ENCODE assay signal across 18 mouse cellular contexts in genomic region chr5:53139140-53139539, GRCm38 (mm10).
DNase-seq lines count a peak whose midpoint lies in the region; ATAC-seq and TF ChIP-seq lines count a peak whose summit lies in the region.
"Had no signal": no experiment of that assay in that cellular context is flagged by ENCODE, and none has a peak within 500 bp of the region (broad histone marks: within the 10 kb centered on the region; RNA-seq: fewer than 3 reads in every experiment).

No protein-coding gene starts in this region.

- H3K9me3 ChIP-seq in heart, embryonic 10.5 days: no peaks in the 10 kb centered on the region
- H3K9me3 ChIP-seq in hindbrain, embryonic 13.5 days: no peaks in the 10 kb centered on the region
- no peaks in the 10 kb centered on the region for H3K9me3 ChIP-seq in hindbrain, embryonic 16.5 days (ENCODE audit: control insufficient read depth, low read length)
- H3K9me3 ChIP-seq in embryonic facial prominence, embryonic 12.5 days: 0 out of 2 replicates have a peak, but pooled peaks cover under 1% of the 10 kb centered on the region
- no peaks in the 10 kb centered on the region for H3K9me3 ChIP-seq in forebrain, postnatal 0 days (ENCODE audit: low read length)

- TF ChIP-seq CTCF in heart, adult 2 months (IDR thresholded peaks at IDR 0.05): no peak
- TF ChIP-seq CTCF in forebrain, postnatal 0 days (IDR thresholded peaks at IDR 0.05; ENCODE audit: low read depth): no peak

- WGBS in heart, embryonic 10.5 days: 30% methylated on average over 4 of the region's 4 CpGs
- WGBS in heart, adult 2 months: 9% methylated on average over 4 of the region's 4 CpGs
- WGBS in hindbrain, embryonic 13.5 days: 14% methylated on average over 4 of the region's 4 CpGs
- 25% methylated on average over 4 of the region's 4 CpGs for WGBS in hindbrain, embryonic 16.5 days
- 27% methylated on average over 4 of the region's 4 CpGs for WGBS in embryonic facial prominence, embryonic 12.5 days
- WGBS in forebrain, postnatal 0 days: 3% methylated on average over 4 of the region's 4 CpGs

- intact Hi-C loops in heart, adult 2 months (cut with DNase I): no loop called here

- no peaks in the 10 kb centered on the region for H3K79me2 ChIP-seq in heart, adult 2 months (replicated peaks; ENCODE audit: control insufficient read depth, insufficient read depth, low read length)

- H3K27ac ChIP-seq in heart, embryonic 10.5 days: peak overlapping the region; percentile 78
- no peak overlapping the region for H3K27ac ChIP-seq in heart, adult 2 months
- H3K27ac ChIP-seq in hindbrain, embryonic 13.5 days: 0 out of 2 replicates have a peak overlapping the region, but pooled peaks have one; percentile 36
- no peak overlapping the region for H3K27ac ChIP-seq in hindbrain, embryonic 16.5 days (ENCODE audit: low read depth, low read length)
- H3K27ac ChIP-seq in embryonic facial prominence, embryonic 12.5 days: no peak overlapping the region
- no peak overlapping the region for H3K27ac ChIP-seq in forebrain, postnatal 0 days (ENCODE audit: low read depth, low read length)

- H3K36me3 ChIP-seq in heart, embryonic 10.5 days: no peaks in the 10 kb centered on the region
- no peaks in the 10 kb centered on the region for H3K36me3 ChIP-seq in heart, adult 2 months (ENCODE audit: control insufficient read depth, insufficient read depth, low read length)
- H3K36me3 ChIP-seq in hindbrain, embryonic 13.5 days: 0 out of 2 replicates have a peak, but pooled peaks cover 3% of the 10 kb centered on the region
- H3K36me3 ChIP-seq in hindbrain, embryonic 16.5 days (ENCODE audit: control insufficient read depth, insufficient read depth, low read length): no peaks in the 10 kb centered on the region
- no peaks in the 10 kb centered on the region for H3K36me3 ChIP-seq in embryonic facial prominence, embryonic 12.5 days
- H3K36me3 ChIP-seq in forebrain, postnatal 0 days (ENCODE audit: insufficient read depth): no peaks in the 10 kb centered on the region; the same call in 1 of the 2 replicates

- H3K27me3 ChIP-seq in heart, embryonic 10.5 days (ENCODE audit: insufficient read depth, poor library complexity, severe bottlenecking): no peaks in the 10 kb centered on the region
- H3K27me3 ChIP-seq in heart, adult 2 months (ENCODE audit: control insufficient read depth, insufficient read depth, low read length): no peaks in the 10 kb centered on the region
- H3K27me3 ChIP-seq in hindbrain, embryonic 13.5 days: no peaks in the 10 kb centered on the region
- H3K27me3 ChIP-seq in hindbrain, embryonic 16.5 days (replicated peaks; ENCODE audit: control insufficient read depth, insufficient read depth, low read length): no peaks in the 10 kb centered on the region
- no peaks in the 10 kb centered on the region for H3K27me3 ChIP-seq in embryonic facial prominence, embryonic 12.5 days
- no peaks in the 10 kb centered on the region for H3K27me3 ChIP-seq in forebrain, postnatal 0 days (ENCODE audit: insufficient read depth, low read length)
- H3K27me3 ChIP-seq: megakaryocyte, embryonic 14.5 days had no signal

- no peak for DNase-seq in heart, embryonic 10.5 days (ENCODE audit: low spot score)
- DNase-seq in heart, adult 2 months: no peak
- no peak for DNase-seq in forebrain, postnatal 0 days
- no peak for DNase-seq in kidney, adult 8-10 months
- no peak for DNase-seq in adrenal gland, postnatal 36 days
- DNase-seq: adrenal gland, postnatal 10 days; B cell, adult 2 months; cerebellum, postnatal 10 days; gastrocnemius, postnatal 10 days; liver; liver, postnatal 0 days; lung, postnatal 14 days; retina, postnatal 1 day; thymus, postnatal 4 days had no signal

- TF ChIP-seq EP300 in heart, adult 2 months (IDR thresholded peaks at IDR 0.05; ENCODE audit: insufficient read depth, low read depth, low read length): no peak

- H3K4me2 ChIP-seq in hindbrain, embryonic 13.5 days: no peak overlapping the region
- no peak overlapping the region for H3K4me2 ChIP-seq in hindbrain, embryonic 16.5 days (ENCODE audit: low read length)
- H3K4me2 ChIP-seq in embryonic facial prominence, embryonic 12.5 days (replicated peaks): 0 out of 2 replicates have a peak overlapping the region, but pooled peaks have one; percentile 1
- H3K4me2 ChIP-seq in forebrain, postnatal 0 days (ENCODE audit: low read depth): no peak overlapping the region

- ATAC-seq in hindbrain, embryonic 13.5 days (ENCODE audit: low FRiP score): no peak
- no peak for ATAC-seq in hindbrain, embryonic 16.5 days
- ATAC-seq in embryonic facial prominence, embryonic 12.5 days (ENCODE audit: insufficient number of reproducible peaks, insufficient read depth, low FRiP score, low TSS enrichment): no peak
- peak; percentile 21; the same call in 1 of the 2 replicates for ATAC-seq in forebrain, postnatal 0 days
- ATAC-seq: liver, postnatal 0 days had no signal

- no peak for TF ChIP-seq POLR2A in heart, adult 2 months (IDR thresholded peaks at IDR 0.05; ENCODE audit: insufficient read depth, low read depth, low read length)

- H3K4me3 ChIP-seq in heart, embryonic 10.5 days: no peak overlapping the region; the same call in 1 of the 2 replicates
- no peak overlapping the region for H3K4me3 ChIP-seq in heart, adult 2 months
- H3K4me3 ChIP-seq in hindbrain, embryonic 13.5 days: no peak overlapping the region
- H3K4me3 ChIP-seq in hindbrain, embryonic 16.5 days (ENCODE audit: low read length): no peak overlapping the region
- no peak overlapping the region for H3K4me3 ChIP-seq in embryonic facial prominence, embryonic 12.5 days
- H3K4me3 ChIP-seq in forebrain, postnatal 0 days (ENCODE audit: low read depth, low read length): no peak overlapping the region
- H3K4me3 ChIP-seq: megakaryocyte, embryonic 14.5 days had no signal

- peaks cover 19% of the 10 kb centered on the region for H3K4me1 ChIP-seq in heart, embryonic 10.5 days
- H3K4me1 ChIP-seq in heart, adult 2 months (ENCODE audit: control insufficient read depth, insufficient read depth, low read length): no peaks in the 10 kb centered on the region; the same call in 1 of the 2 replicates
- H3K4me1 ChIP-seq in hindbrain, embryonic 13.5 days (replicated peaks): peaks cover 17% of the 10 kb centered on the region
- H3K4me1 ChIP-seq in hindbrain, embryonic 16.5 days (ENCODE audit: control insufficient read depth, insufficient read depth, low read depth, low read length): no peaks in the 10 kb centered on the region; the same call in 1 of the 2 replicates
- no peaks in the 10 kb centered on the region for H3K4me1 ChIP-seq in embryonic facial prominence, embryonic 12.5 days
- H3K4me1 ChIP-seq in forebrain, postnatal 0 days (ENCODE audit: insufficient read depth): no peaks in the 10 kb centered on the region
- H3K4me1 ChIP-seq: megakaryocyte, embryonic 14.5 days had no signal

- H3K9ac ChIP-seq in heart, adult 2 months (ENCODE audit: low read depth, low read length): no peak overlapping the region
- H3K9ac ChIP-seq in hindbrain, embryonic 13.5 days: no peak overlapping the region
- H3K9ac ChIP-seq in hindbrain, embryonic 16.5 days (ENCODE audit: low read depth, low read length): no peak overlapping the region
- H3K9ac ChIP-seq in embryonic facial prominence, embryonic 12.5 days: no peak overlapping the region
- no peak overlapping the region for H3K9ac ChIP-seq in forebrain, postnatal 0 days
- H3K9ac ChIP-seq: liver, postnatal 0 days had no signal

Comparison
In these comparisons a context has a peak if more than half of its experiments do, and no peak if none do; other contexts are left out.
1. H3K27ac ChIP-seq: peak in heart, embryonic 10.5 days (single experiment) and hindbrain, embryonic 13.5 days (single experiment); none in heart, adult 2 months (single experiment), hindbrain, embryonic 16.5 days (single experiment), embryonic facial prominence, embryonic 12.5 days (single experiment) and forebrain, postnatal 0 days (single experiment).